Mouse (Mus musculus): ENCODE data around the gene Sez6. TPM values are rescaled to one million over a fixed set of nuclear protein-coding genes. Genes with fewer than 3 reads are reported as not detected.

The Sez6 gene
- polyA plus RNA-seq, 1 experiment = not detected

DNA sequence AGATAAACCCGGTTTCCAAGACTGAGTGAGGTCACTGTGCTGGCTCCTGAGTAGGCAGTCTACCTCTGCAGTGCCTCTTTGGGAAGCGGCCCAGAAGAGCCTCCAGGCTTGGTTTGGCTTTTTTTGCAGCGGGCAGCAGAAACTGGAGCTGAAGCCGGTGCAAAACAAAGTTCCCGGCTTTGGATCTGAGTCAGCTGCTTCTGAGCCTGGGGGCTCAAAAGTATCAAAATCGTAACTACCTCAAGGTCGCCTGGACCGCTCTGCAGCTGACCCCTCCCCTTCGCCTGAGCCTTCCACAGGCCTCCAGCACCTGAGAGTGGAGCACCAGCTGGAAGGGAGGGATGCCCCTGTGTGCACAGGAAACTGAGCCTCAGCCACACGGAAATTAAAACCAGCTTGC lies 13.4 kb upstream of the Sez6 start:
- Histone ChIP-seq H3K4me1 (no peaks in the 10 kb centered on the region; the same call in 1 of the 2 replicates), H3K27me3 (replicated peaks) (peaks cover 84% of the 10 kb centered on the region), H3K4me3 (replicated peaks) (no peak overlapping the region), H3K36me3 (replicated peaks; ENCODE audit: low read length) (no peaks in the 10 kb centered on the region), H3K9me3 (no peaks in the 10 kb centered on the region)
- TF ChIP-seq FLI1 (IDR thresholded peaks at IDR 0.05; ENCODE audit: low read length) = no peak
- TF ChIP-seq GATA1 (IDR thresholded peaks at IDR 0.05; ENCODE audit: borderline replicate concordance, low read length) = no peak

DNA sequence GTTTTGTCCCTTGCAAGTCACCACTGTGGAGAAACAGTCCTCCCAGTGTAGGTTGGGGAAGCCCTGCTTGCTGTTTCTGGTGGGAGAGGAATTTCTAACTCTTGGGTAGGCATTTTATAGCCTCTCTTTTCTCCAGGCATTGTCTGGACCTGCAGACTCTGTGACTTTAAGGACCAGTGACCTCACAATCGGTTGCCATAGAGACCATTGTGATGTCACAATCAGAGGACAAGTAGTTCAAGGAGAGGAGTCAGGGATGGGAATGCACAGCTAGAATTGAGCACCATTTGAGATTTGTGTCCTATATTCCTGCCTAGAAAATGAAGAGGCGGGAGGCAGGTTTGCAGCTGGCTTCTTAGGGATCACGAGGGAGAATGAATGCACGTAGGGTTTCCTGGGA lies 7.3 kb upstream of the Sez6 start:
- Histone ChIP-seq H3K27me3 (replicated peaks) (peaks cover 79% of the 10 kb centered on the region), H3K9me3 (no peaks in the 10 kb centered on the region), H3K36me3 (replicated peaks; ENCODE audit: low read length) (no peaks in the 10 kb centered on the region), H3K4me3 (replicated peaks) (no peak overlapping the region), H3K4me1 (no peaks in the 10 kb centered on the region)
- TF ChIP-seq GATA1 (IDR thresholded peaks at IDR 0.05; ENCODE audit: borderline replicate concordance, low read length) (no peak), FLI1 (IDR thresholded peaks at IDR 0.05; ENCODE audit: low read length) (no peak)

DNA sequence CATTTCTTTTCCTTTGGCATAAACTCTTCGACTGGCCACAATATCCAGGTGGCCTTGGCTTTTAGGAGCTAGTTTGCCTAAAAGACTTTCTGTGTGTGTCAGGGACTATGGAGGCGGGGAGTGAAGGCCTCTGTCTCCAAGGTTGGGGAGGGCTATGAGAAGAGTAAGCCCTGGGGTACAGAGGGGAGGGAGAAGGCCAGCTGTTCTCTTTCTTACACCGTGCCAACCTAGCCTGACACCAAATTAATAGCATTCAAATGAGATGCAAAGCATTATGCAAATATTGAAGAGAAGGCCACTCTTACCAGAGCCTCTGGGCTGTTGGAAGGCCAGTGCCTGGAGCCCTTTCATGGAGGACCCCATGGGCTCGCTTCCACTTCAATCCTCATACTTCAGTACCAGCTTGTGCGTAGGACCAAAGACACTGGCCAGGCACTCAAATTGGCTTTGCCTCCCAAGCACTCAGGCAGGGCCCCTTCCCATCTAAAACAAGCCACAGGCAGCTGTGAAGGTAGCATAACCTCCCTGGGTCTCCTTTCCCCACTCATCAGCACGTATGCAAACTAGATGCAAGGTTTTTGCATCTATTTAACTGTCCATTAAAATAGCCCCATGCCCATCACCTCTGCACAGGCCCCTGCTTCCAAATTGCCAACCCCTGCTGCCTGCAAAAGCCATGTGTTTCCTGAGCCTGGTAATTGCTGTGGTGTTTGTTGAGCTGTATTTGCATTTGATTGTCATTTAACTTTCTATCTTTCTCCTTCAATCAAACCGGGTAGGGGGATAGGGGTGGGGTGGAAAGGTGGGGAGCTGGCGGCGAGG lies 4.6 kb upstream of the Sez6 start:
- H3K36me3 ChIP-seq (replicated peaks; ENCODE audit: low read length) = no peaks in the 10 kb centered on the region
- H3K27me3 ChIP-seq (replicated peaks) = peaks cover 88% of the 10 kb centered on the region
- H3K9me3 ChIP-seq = no peaks in the 10 kb centered on the region
- peaks cover 7% of the 10 kb centered on the region for H3K4me1 ChIP-seq
- TF ChIP-seq FLI1 (IDR thresholded peaks at IDR 0.05; ENCODE audit: low read length) (no peak), GATA1 (IDR thresholded peaks at IDR 0.05; ENCODE audit: borderline replicate concordance, low read length) (no peak)
- H3K4me3 ChIP-seq (replicated peaks) = no peak overlapping the region

DNA sequence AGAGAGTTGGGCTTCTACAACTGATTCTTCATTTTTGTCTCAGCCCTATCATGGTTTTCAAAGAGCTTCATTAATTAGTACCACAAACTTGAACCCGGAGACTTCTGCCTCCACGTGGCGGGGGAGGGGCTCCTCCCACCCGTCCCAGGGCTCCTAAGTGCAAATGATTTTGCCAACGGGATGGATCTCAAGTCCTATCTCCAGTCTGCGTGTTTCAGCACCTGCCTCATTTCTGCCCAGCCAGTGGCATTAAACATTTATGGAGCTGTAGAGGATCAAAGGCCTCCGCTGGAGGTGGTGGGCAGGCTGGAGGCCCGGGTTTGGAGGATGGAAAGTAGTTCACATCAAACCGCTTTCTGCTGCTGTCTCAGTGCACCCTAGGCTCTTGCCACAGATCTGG lies 3.9 kb upstream of the Sez6 start:
- Histone ChIP-seq H3K9me3 (peaks cover under 1% of the 10 kb centered on the region; the same call in 1 of the 2 replicates), H3K27me3 (replicated peaks) (peaks cover 91% of the 10 kb centered on the region), H3K4me3 (replicated peaks) (no peak overlapping the region), H3K4me1 (peaks cover 11% of the 10 kb centered on the region), H3K36me3 (replicated peaks; ENCODE audit: low read length) (no peaks in the 10 kb centered on the region)
- TF ChIP-seq FLI1 (IDR thresholded peaks at IDR 0.05; ENCODE audit: low read length) = no peak

DNA sequence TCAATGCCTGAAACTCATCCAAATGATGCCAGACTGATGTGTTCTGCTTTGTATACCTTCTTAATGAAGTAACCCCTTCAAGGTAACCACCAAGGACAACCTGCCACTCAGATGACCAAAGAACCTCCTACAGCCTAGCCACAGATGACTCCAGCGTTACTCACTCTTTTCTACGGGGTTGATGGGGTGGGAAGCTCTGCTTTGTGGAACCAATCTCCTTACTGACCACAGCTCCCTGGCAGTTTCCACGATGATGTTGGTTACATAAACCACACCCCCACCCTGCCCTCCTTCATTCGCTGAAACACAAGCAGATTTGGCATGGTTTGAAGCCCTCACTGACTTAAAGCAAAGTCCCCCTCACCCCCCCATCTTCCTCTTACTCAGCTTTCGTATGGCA lies 2.8 kb upstream of the Sez6 start:
- H3K27me3 ChIP-seq (replicated peaks) = peaks cover 95% of the 10 kb centered on the region
- TF ChIP-seq FLI1 (IDR thresholded peaks at IDR 0.05; ENCODE audit: low read length) = no peak
- no peak for TF ChIP-seq GATA1 (IDR thresholded peaks at IDR 0.05; ENCODE audit: borderline replicate concordance, low read length)

DNA sequence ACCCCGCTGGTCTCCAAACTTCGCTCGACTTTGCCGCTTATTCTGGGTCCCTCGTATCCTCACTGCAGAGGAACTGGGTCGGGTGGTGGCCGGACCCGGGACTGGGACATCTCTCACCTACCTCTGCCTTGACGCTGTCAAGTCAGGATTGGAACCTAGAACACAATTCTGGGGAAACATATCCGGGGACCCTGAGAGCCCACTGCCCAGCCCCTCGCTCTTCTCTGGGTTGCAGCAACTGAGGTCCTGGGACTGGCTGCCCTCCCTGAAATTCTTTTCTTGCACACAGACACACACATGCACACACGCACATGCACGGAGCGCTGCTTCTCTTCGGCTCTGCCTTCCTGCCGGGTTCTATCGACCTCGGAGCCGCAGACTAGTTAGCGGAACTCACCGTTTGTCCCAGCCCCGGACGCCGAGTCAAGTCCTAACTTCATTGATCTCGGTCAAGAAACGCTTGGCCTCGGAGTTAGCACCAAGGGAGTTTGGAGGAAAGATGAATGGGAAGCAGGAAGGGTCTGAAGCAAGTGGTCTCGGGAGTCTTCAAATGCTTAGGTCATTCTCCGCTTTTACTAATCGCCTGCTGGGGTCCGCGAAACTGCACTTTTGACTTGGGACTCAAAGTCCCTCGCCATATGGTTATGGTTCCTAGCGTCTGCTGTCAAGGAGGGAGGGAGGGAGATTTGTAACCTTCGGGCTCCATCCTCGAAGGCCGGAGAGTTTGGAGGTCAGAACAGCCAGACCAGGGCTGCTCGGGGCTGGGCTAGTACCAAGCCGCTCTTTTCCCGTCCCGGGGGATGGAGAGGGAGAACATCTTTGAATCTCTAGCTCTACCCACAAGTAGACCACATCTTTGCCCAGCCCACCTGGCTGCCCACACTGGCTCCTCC lies 1.2 kb downstream of the Sez6 start:
- TF ChIP-seq GATA1 (IDR thresholded peaks at IDR 0.05; ENCODE audit: borderline replicate concordance, low read length) (no peak), FLI1 (IDR thresholded peaks at IDR 0.05; ENCODE audit: low read length) (no peak)
- Histone ChIP-seq H3K36me3 (replicated peaks; ENCODE audit: low read length) (no peaks in the 10 kb centered on the region), H3K27me3 (replicated peaks) (peaks cover 98% of the 10 kb centered on the region), H3K4me1 (peaks cover 11% of the 10 kb centered on the region), H3K4me3 (replicated peaks) (no peak overlapping the region), H3K9me3 (peaks cover 2% of the 10 kb centered on the region; the same call in 1 of the 2 replicates)

More for the DNA sequence above, 2.8 kb upstream of the Sez6 start:
- H3K9me3 ChIP-seq = peaks cover 2% of the 10 kb centered on the region; the same call in 1 of the 2 replicates
- no peaks in the 10 kb centered on the region for H3K36me3 ChIP-seq (replicated peaks; ENCODE audit: low read length)
- peaks cover 11% of the 10 kb centered on the region for H3K4me1 ChIP-seq
- no peak overlapping the region for H3K4me3 ChIP-seq (replicated peaks)

DNA sequence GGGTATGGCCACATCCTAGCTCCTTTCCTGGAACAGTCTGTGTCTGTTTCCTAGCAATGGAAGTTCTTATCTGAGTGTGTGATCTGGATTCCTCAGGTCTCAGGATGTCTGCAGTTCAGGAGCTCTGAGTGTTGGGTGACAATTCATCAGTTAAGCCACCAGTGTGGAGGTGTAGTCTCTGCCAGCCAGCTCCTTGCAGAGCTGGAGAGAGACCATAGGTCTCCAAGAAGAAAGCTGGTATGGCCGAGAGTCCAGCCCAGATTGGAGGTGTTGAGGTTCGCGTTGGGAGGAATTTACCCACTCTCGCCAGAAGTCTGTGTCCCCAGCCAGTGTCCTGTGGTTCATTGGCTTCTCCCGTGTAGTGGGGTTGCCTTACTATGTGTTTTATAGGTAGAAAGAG lies 2.0 kb downstream of the Sez6 start:
- no peak for TF ChIP-seq FLI1 (IDR thresholded peaks at IDR 0.05; ENCODE audit: low read length)
- TF ChIP-seq GATA1 (IDR thresholded peaks at IDR 0.05; ENCODE audit: borderline replicate concordance, low read length) = no peak
- H3K9me3 ChIP-seq = peaks cover 2% of the 10 kb centered on the region; the same call in 1 of the 2 replicates
- no peaks in the 10 kb centered on the region for H3K36me3 ChIP-seq (replicated peaks; ENCODE audit: low read length)
- peaks cover 99% of the 10 kb centered on the region for H3K27me3 ChIP-seq (replicated peaks)
- no peak overlapping the region for H3K4me3 ChIP-seq (replicated peaks)
- H3K4me1 ChIP-seq = peaks cover 11% of the 10 kb centered on the region

DNA sequence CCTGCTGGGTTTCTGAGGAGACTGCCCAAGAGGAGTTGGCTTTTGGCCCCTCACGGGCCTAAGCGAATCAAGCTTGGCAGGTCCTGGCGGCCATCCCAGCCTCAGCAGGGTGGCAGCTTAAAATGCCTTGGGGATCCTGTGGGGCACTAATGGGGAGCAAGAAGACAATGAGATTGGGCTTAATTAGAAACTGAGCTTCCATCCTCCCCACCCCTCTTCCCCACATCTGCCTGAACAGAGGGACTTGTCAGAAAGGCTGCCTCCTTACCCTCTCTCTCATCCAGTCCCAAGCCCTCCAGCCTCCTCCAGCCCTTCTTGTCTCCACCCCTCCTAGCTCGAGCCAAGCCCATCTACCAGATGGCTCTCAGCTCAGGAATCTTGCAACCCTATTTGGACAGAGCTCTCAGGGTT lies 3.5 kb downstream of the Sez6 start:
- Histone ChIP-seq H3K36me3 (replicated peaks; ENCODE audit: low read length) (no peaks in the 10 kb centered on the region), H3K4me1 (peaks cover 11% of the 10 kb centered on the region), H3K27me3 (replicated peaks) (peaks cover 97% of the 10 kb centered on the region), H3K9me3 (peaks cover 2% of the 10 kb centered on the region; the same call in 1 of the 2 replicates), H3K4me3 (replicated peaks) (no peak overlapping the region)
- TF ChIP-seq GATA1 (IDR thresholded peaks at IDR 0.05; ENCODE audit: borderline replicate concordance, low read length) (no peak), FLI1 (IDR thresholded peaks at IDR 0.05; ENCODE audit: low read length) (no peak)

DNA sequence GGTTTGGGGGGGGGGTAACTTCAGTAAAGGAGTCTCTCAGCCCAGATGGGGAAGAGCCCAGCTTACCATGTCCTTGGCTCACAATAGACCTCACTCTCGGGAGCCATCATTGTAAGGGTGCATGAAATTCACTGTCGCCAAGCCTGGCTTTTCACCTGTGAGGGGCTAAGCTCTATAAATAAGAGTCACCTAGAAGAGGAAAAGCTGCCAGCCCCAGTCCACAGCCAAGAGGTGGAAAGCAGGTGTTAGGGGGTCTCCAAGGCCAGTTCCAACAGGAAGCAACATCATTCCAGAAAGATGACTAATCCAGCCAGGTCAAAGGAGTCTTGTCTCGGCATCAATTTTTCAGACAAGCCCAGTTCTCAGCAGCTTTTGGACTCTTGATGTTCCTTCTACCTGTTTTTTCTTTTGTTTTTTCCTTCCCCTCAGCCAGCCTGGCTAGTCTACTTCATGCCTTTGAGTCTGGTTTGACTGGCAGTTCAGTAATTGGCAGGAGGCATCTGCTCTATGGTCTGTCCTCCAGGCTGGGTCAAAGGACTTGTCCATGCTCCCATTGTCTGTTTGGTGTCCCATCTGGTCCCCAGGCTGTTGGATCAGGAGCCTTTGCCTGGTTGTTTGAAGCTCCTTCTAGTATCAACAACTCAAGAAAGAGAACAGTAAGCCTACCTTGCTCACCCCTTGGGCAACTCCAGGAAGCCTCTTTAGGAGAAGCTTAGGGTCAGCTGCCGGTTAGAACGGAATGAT lies 4.1 kb downstream of the Sez6 start:
- no peak for TF ChIP-seq GATA1 (IDR thresholded peaks at IDR 0.05; ENCODE audit: borderline replicate concordance, low read length)
- H3K9me3 ChIP-seq = peaks cover 2% of the 10 kb centered on the region; the same call in 1 of the 2 replicates
- H3K27me3 ChIP-seq (replicated peaks) = peaks cover 97% of the 10 kb centered on the region
- H3K36me3 ChIP-seq (replicated peaks; ENCODE audit: low read length) = no peaks in the 10 kb centered on the region
- H3K4me1 ChIP-seq = peaks cover 11% of the 10 kb centered on the region
- H3K4me3 ChIP-seq (replicated peaks) = no peak overlapping the region
